Mouse (Mus musculus): ENCODE data around the gene Nav2. TPM values are rescaled to one million over a fixed set of nuclear protein-coding genes. Genes with fewer than 3 reads are reported as not detected.

The Nav2 gene
- polyA plus RNA-seq, 1 experiment from 2014 or later, result 34.2 TPM

DNA sequence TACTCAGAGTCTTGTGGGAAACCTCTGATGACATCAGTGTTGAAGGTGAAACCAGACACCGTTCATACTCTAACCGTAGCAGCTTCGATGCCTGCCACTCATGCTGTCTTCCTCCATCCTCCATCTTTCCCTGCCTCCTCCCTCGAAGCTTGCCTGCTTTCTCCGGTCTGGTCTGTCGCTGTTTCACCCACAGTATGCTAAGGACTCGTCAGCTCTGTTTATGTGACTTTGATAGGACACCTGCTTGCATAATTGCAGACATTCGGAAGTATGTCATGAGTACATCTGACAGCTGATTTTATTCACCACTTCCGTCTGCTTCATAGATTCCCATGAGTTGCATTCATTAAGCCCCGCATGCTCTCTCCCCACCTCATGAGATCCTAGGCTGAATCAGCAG, 582.3 kb downstream of the Nav2 start:
- Histone ChIP-seq H3K4me3 (ENCODE audit: low read length) (no peak overlapping the region), H3K9me3 (replicated peaks; ENCODE audit: control insufficient read depth, low read length) (no peaks in the 10 kb centered on the region), H3K4me2 (ENCODE audit: low read depth, low read length) (no peak overlapping the region), H3K27me3 (ENCODE audit: control insufficient read depth, insufficient read depth, low read length) (no peaks in the 10 kb centered on the region), H3K36me3 (ENCODE audit: control insufficient read depth, insufficient read depth) (peaks cover 18% of the 10 kb centered on the region), H3K27ac (ENCODE audit: low read length) (no peak overlapping the region), H3K9ac (ENCODE audit: low read length) (no peak overlapping the region), H3K4me1 (ENCODE audit: control insufficient read depth, insufficient read depth, low read length) (peaks cover 16% of the 10 kb centered on the region)
- ATAC-seq (replicated peaks; ENCODE audit: extremely low read depth, insufficient read depth, low FRiP score), result no peak
- 61% methylated on average over 10 of the region's 10 CpGs for WGBS

- H3K9ac ChIP-seq (ENCODE audit: low read length), result no peak overlapping the region
- no peak overlapping the region for H3K27ac ChIP-seq (ENCODE audit: low read length)
- H3K9me3 ChIP-seq (replicated peaks; ENCODE audit: control insufficient read depth, low read length), result no peaks in the 10 kb centered on the region
- peaks cover 18% of the 10 kb centered on the region for H3K36me3 ChIP-seq (ENCODE audit: control insufficient read depth, insufficient read depth)
- no peaks in the 10 kb centered on the region for H3K27me3 ChIP-seq (ENCODE audit: control insufficient read depth, insufficient read depth, low read length)
- H3K4me1 ChIP-seq (ENCODE audit: control insufficient read depth, insufficient read depth, low read length), result peaks cover 31% of the 10 kb centered on the region
- no peak overlapping the region for H3K4me2 ChIP-seq (ENCODE audit: low read depth, low read length)
- H3K4me3 ChIP-seq (ENCODE audit: low read length), result no peak overlapping the region
- ATAC-seq (replicated peaks; ENCODE audit: extremely low read depth, insufficient read depth, low FRiP score), result no peak
These were observed 584.1 kb downstream of the Nav2 start for GRCm38 (mm10) chr7:49492622-49493021.

DNA sequence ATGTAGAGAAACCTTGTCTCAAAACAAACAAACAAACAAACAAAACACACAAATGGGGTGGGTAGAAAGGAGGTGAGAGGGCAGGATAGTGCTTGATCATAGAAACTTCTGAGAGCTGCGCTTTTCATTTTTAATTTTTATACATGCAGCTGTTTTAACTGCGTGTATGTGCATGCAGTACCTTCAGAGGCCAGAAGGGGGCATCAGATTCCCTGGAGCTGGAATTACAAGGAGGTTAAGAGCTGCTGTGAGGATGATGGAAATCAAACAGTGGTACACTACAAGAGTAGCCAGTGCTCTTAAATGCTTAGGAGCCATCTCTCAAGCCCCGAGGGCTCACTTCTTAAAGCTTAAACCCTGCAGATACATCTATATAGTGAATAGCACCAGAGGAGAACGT, 584.7 kb downstream of the Nav2 start:
- 86% methylated on average over 4 of the region's 4 CpGs for WGBS
- peaks cover 18% of the 10 kb centered on the region for H3K36me3 ChIP-seq (ENCODE audit: control insufficient read depth, insufficient read depth)
- no peaks in the 10 kb centered on the region for H3K27me3 ChIP-seq (ENCODE audit: control insufficient read depth, insufficient read depth, low read length)
- no peak overlapping the region for H3K27ac ChIP-seq (ENCODE audit: low read length)
- H3K4me2 ChIP-seq (ENCODE audit: low read depth, low read length), result no peak overlapping the region
- peaks cover 31% of the 10 kb centered on the region for H3K4me1 ChIP-seq (ENCODE audit: control insufficient read depth, insufficient read depth, low read length)
- H3K4me3 ChIP-seq (ENCODE audit: low read length), result no peak overlapping the region
- no peaks in the 10 kb centered on the region for H3K9me3 ChIP-seq (replicated peaks; ENCODE audit: control insufficient read depth, low read length)
- H3K9ac ChIP-seq (ENCODE audit: low read length), result no peak overlapping the region
- no peak for ATAC-seq (replicated peaks; ENCODE audit: extremely low read depth, insufficient read depth, low FRiP score)

DNA sequence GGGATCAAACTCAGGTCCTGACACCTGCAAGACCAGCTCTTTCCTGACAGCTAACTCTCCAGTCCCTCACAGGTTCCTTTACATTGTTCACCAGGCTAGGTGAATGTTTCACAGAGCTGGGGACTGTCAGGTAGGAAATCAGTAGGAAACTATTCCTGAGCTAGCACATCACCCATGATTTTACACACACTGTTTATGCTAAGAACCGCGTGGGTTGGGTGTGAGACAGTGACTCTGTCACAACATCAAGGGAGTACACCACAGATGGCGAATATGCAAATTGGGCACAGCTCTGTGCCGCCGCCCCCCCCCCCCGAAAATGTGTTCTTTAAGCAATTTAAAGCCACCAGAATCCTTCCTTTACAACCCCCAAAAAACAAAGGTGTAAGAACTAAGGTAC, 586.1 kb downstream of the Nav2 start:
- no peak overlapping the region for H3K27ac ChIP-seq (ENCODE audit: low read length)
- H3K27me3 ChIP-seq (ENCODE audit: control insufficient read depth, insufficient read depth, low read length), result no peaks in the 10 kb centered on the region
- H3K4me2 ChIP-seq (ENCODE audit: low read depth, low read length), result no peak overlapping the region
- ATAC-seq (replicated peaks; ENCODE audit: extremely low read depth, insufficient read depth, low FRiP score), result no peak
- H3K4me1 ChIP-seq (ENCODE audit: control insufficient read depth, insufficient read depth, low read length), result peaks cover 25% of the 10 kb centered on the region
- H3K4me3 ChIP-seq (ENCODE audit: low read length), result no peak overlapping the region
- H3K9ac ChIP-seq (ENCODE audit: low read length), result no peak overlapping the region
- WGBS, result 81% methylated on average over 6 of the region's 6 CpGs
- peaks cover 18% of the 10 kb centered on the region for H3K36me3 ChIP-seq (ENCODE audit: control insufficient read depth, insufficient read depth)
- H3K9me3 ChIP-seq (replicated peaks; ENCODE audit: control insufficient read depth, low read length), result no peaks in the 10 kb centered on the region

DNA sequence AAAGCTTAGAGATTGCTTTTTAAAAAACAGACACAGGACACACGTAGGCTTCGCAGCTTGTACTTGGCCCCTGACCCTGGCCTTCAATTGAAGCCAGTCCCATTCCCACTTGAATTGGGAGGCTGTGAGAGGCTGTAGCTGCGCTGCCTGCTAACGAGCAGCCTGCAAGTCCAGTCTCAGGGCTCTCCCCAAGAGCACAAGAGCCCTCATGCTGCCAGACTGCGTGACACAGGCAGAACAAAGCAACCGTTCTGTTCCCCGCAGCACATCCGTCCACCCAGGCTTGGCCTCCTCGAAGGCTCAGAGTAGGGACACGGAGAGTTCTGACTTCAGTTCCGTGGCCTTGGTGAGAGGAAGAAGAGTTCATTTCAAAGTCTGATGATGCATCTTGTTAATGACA, 587.6 kb downstream of the Nav2 start:
- peaks cover 28% of the 10 kb centered on the region for H3K4me1 ChIP-seq (ENCODE audit: control insufficient read depth, insufficient read depth, low read length)
- no peak overlapping the region for H3K4me3 ChIP-seq (ENCODE audit: low read length)
- no peaks in the 10 kb centered on the region for H3K9me3 ChIP-seq (replicated peaks; ENCODE audit: control insufficient read depth, low read length)
- 51% methylated on average over 11 of the region's 11 CpGs for WGBS
- peaks cover 18% of the 10 kb centered on the region for H3K36me3 ChIP-seq (ENCODE audit: control insufficient read depth, insufficient read depth)
- H3K27me3 ChIP-seq (ENCODE audit: control insufficient read depth, insufficient read depth, low read length), result no peaks in the 10 kb centered on the region
- H3K9ac ChIP-seq (ENCODE audit: low read length), result peak overlapping the region; percentile 31; the same call in 1 of the 2 replicates
- no peak overlapping the region for H3K4me2 ChIP-seq (ENCODE audit: low read depth, low read length)
- ATAC-seq (replicated peaks; ENCODE audit: extremely low read depth, insufficient read depth, low FRiP score), result no peak
- H3K27ac ChIP-seq (ENCODE audit: low read length), result peak overlapping the region; percentile 90

GRCm38 (mm10) chr7:49496766-49497425, 588.4 kb downstream of the Nav2 start:
- ATAC-seq (replicated peaks; ENCODE audit: extremely low read depth, insufficient read depth, low FRiP score), result peak; percentile 70
- no peaks in the 10 kb centered on the region for H3K9me3 ChIP-seq (replicated peaks; ENCODE audit: control insufficient read depth, low read length)
- 10% methylated on average over 13 of the region's 13 CpGs for WGBS
- H3K9ac ChIP-seq (ENCODE audit: low read length), result peak overlapping the region; percentile 31
- H3K4me3 ChIP-seq (ENCODE audit: low read length), result peak overlapping the region; percentile 1; the same call in 1 of the 2 replicates
- H3K36me3 ChIP-seq (ENCODE audit: control insufficient read depth, insufficient read depth), result peaks cover 10% of the 10 kb centered on the region
- peak overlapping the region; percentile 90 for H3K27ac ChIP-seq (ENCODE audit: low read length)
- H3K4me2 ChIP-seq (ENCODE audit: low read depth, low read length), result peak overlapping the region; percentile 44
- no peaks in the 10 kb centered on the region for H3K27me3 ChIP-seq (ENCODE audit: control insufficient read depth, insufficient read depth, low read length)
- H3K4me1 ChIP-seq (ENCODE audit: control insufficient read depth, insufficient read depth, low read length), result peaks cover 28% of the 10 kb centered on the region

- Histone ChIP-seq H3K9me3 (replicated peaks; ENCODE audit: control insufficient read depth, low read length) (no peaks in the 10 kb centered on the region), H3K4me2 (ENCODE audit: low read depth, low read length) (peak overlapping the region; percentile 44), H3K4me1 (ENCODE audit: control insufficient read depth, insufficient read depth, low read length) (peaks cover 29% of the 10 kb centered on the region), H3K9ac (ENCODE audit: low read length) (peak overlapping the region; percentile 31), H3K27ac (ENCODE audit: low read length) (peak overlapping the region; percentile 90), H3K36me3 (ENCODE audit: control insufficient read depth, insufficient read depth) (peaks cover 7% of the 10 kb centered on the region), H3K27me3 (ENCODE audit: control insufficient read depth, insufficient read depth, low read length) (no peaks in the 10 kb centered on the region), H3K4me3 (ENCODE audit: low read length) (no peak overlapping the region)
- ATAC-seq (replicated peaks; ENCODE audit: extremely low read depth, insufficient read depth, low FRiP score), result peak; percentile 34; the same call in 1 of the 2 replicates
- WGBS, result 31% methylated on average over 4 of the region's 4 CpGs
These were observed 588.9 kb downstream of the Nav2 start for GRCm38 (mm10) chr7:49497426-49497892.

DNA sequence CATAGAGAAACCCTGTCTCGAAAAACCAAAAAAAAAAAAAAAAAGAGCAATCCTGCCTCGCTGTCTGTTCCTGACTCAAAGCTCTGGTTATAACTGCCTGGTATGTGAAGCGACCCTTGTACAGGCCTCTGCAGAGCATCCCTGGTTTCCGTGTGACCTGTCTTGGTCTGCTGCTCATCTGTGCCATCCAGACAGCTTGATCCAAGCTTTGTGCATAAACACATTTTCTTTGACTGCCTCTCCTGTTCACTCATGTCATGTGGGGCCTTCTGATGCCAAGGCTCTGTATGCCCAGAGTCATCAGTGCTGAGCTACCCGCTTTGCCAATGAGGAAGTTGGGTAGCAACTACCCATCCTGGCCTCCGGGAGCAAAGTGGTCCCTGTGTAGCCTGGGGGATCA, 591.1 kb downstream of the Nav2 start:
- H3K4me2 ChIP-seq (ENCODE audit: low read depth, low read length), result no peak overlapping the region
- no peaks in the 10 kb centered on the region for H3K9me3 ChIP-seq (replicated peaks; ENCODE audit: control insufficient read depth, low read length)
- H3K27ac ChIP-seq (ENCODE audit: low read length), result no peak overlapping the region
- no peaks in the 10 kb centered on the region for H3K27me3 ChIP-seq (ENCODE audit: control insufficient read depth, insufficient read depth, low read length)
- 92% methylated on average over 6 of the region's 6 CpGs for WGBS
- H3K9ac ChIP-seq (ENCODE audit: low read length), result no peak overlapping the region
- H3K4me3 ChIP-seq (ENCODE audit: low read length), result no peak overlapping the region
- no peak for ATAC-seq (replicated peaks; ENCODE audit: extremely low read depth, insufficient read depth, low FRiP score)
- H3K36me3 ChIP-seq (ENCODE audit: control insufficient read depth, insufficient read depth), result no peaks in the 10 kb centered on the region
- peaks cover 45% of the 10 kb centered on the region for H3K4me1 ChIP-seq (ENCODE audit: control insufficient read depth, insufficient read depth, low read length)

DNA sequence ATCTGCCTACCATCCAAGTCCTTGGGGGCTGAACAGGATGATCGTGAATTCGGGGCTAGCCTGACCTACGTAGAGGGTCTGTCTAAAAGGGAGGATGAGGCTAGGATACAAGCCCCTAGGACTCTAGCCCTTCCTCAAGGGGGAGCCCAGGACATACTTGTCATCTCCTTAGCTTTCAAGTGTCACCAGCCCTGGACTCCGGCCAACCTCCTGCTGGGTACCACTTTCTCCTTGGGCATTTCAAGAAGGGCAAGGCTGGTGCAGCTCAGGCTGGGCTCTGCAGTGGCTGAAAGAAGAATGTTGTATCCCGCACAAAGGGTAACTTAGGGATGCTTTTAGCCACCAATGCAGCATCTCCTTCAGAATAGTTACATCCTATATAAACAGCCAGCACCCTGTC, 592.4 kb downstream of the Nav2 start:
- Histone ChIP-seq H3K4me2 (ENCODE audit: low read depth, low read length) (no peak overlapping the region), H3K4me3 (ENCODE audit: low read length) (no peak overlapping the region), H3K27me3 (ENCODE audit: control insufficient read depth, insufficient read depth, low read length) (no peaks in the 10 kb centered on the region), H3K9ac (ENCODE audit: low read length) (no peak overlapping the region), H3K36me3 (ENCODE audit: control insufficient read depth, insufficient read depth) (no peaks in the 10 kb centered on the region), H3K4me1 (ENCODE audit: control insufficient read depth, insufficient read depth, low read length) (peaks cover 52% of the 10 kb centered on the region), H3K9me3 (replicated peaks; ENCODE audit: control insufficient read depth, low read length) (no peaks in the 10 kb centered on the region), H3K27ac (ENCODE audit: low read length) (no peak overlapping the region)
- ATAC-seq (replicated peaks; ENCODE audit: extremely low read depth, insufficient read depth, low FRiP score), result no peak
- WGBS, result 90% methylated on average over 5 of the region's 5 CpGs

Measured in heart, embryonic 16.5 days (tissue).